Mouse (Mus musculus): ENCODE results near the gene Lhx9. TPM values are rescaled to one million over a fixed set of nuclear protein-coding genes. Genes with fewer than 3 reads are reported as not detected.
A peak's percentile ranks its signal among the peaks of the same experiment; 100 is the strongest.

Gene Lhx9
- total and polyA plus RNA-seq, 3 experiments, result 0.10 to 4.7 (median 0.98) TPM

DNA sequence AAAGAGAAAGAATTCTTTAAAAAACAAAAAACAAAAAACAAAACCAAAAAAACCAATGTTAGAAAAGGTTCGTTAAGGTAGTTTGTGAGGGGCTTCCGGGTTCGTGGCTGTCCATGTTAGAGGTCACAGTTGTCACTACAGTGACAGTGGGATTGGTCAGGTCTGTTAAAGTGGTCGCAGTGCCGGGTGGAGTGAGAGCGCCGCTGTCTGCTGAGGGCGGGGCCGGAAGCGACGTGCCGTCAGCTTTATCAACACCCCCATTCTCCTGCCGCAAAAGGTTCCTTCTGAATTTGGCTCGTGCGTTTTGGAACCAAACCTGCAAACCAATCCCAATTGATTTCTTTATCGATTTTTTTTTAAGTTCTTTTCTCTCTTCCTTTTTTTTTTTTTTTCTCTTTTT lies 17.1 kb downstream of the Lhx9 start:
- Histone ChIP-seq H3K9me3 (replicated peaks) (no peaks in the 10 kb centered on the region), H3K4me1 (ENCODE audit: insufficient read depth, low read depth, low read length) (peaks cover 13% of the 10 kb centered on the region), H3K27me3 (ENCODE audit: insufficient read depth, low read length) (peaks cover 4% of the 10 kb centered on the region), H3K36me3 (replicated peaks) (no peaks in the 10 kb centered on the region), H3K4me3 (ENCODE audit: low read depth, low read length) (peak overlapping the region; percentile 58; the same call in 1 of the 2 replicates)
- peak; percentile 84 for DNase-seq (ENCODE audit: low spot score)
- ATAC-seq (ENCODE audit: extremely low read depth, insufficient number of reproducible peaks, low FRiP score, poor library complexity, severe bottlenecking), result peak; percentile 100
- TF ChIP-seq TAL1 (conservative IDR thresholded peaks at IDR 0.05; ENCODE audit: low read depth, low read length) (no peak), GATA2 (IDR thresholded peaks at IDR 0.05; ENCODE audit: borderline replicate concordance, low read depth, low read length) (no peak), GATA1 (IDR thresholded peaks at IDR 0.05; ENCODE audit: borderline replicate concordance, low read length) (no peak), POLR2AphosphoS5 (IDR thresholded peaks at IDR 0.05; ENCODE audit: insufficient replicate concordance, low read depth, low read length) (no peak), CTCF (IDR thresholded peaks at IDR 0.05; ENCODE audit: low read depth, low read length) (no peak)

DNA sequence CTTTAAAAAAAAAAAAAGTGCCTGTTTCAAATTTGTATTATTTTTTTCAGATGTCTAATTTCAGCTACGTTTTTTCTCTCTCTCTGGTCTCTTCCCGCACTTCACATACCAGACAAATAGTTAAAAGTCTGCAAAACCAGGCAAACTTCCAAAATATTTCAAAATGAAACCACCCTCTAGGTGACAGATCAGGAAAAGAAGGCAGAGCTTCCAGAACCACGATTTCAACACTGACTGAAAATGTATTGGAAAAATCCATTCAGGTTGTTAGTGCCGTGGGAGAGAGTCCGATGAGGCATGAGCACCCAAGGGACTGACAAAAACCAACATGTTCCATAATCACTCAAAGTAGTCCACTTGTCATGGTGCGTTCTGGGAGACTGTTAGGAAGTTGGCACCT lies 21.5 kb downstream of the Lhx9 start:
- Histone ChIP-seq H3K4me1 (ENCODE audit: insufficient read depth, low read depth, low read length) (peaks cover 14% of the 10 kb centered on the region), H3K9me3 (replicated peaks) (no peaks in the 10 kb centered on the region), H3K4me3 (ENCODE audit: low read depth, low read length) (no peak overlapping the region), H3K27me3 (ENCODE audit: insufficient read depth, low read length) (peaks cover 4% of the 10 kb centered on the region; the same call in 1 of the 2 replicates), H3K36me3 (replicated peaks) (no peaks in the 10 kb centered on the region)
- DNase-seq (ENCODE audit: low spot score) (no peak), ATAC-seq (ENCODE audit: extremely low read depth, insufficient number of reproducible peaks, low FRiP score, poor library complexity, severe bottlenecking) (no peak)
- no peak for TF ChIP-seq GATA1 (IDR thresholded peaks at IDR 0.05; ENCODE audit: borderline replicate concordance, low read length)
- no peak for TF ChIP-seq GATA2 (IDR thresholded peaks at IDR 0.05; ENCODE audit: borderline replicate concordance, low read depth, low read length)
- TF ChIP-seq TAL1 (conservative IDR thresholded peaks at IDR 0.05; ENCODE audit: low read depth, low read length), result no peak
- no peak for TF ChIP-seq POLR2AphosphoS5 (IDR thresholded peaks at IDR 0.05; ENCODE audit: insufficient replicate concordance, low read depth, low read length)
- no peak for TF ChIP-seq CTCF (IDR thresholded peaks at IDR 0.05; ENCODE audit: low read depth, low read length)

DNA sequence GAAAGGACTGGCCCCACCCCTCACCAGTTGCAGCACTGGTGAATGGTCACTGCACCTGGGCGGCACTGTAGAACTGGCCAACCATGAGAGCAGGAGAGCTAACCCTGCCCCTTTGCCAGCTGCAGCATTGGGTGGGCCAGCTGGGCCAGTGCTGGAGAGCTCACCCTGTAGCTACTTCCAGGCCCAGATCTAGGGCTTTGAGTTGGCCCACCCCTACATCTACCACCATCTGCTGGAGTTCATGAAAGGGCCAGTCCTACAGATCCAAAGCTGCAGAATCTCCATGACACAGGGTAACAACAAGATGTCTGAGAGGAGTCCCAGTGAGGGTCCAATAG lies 25.4 kb downstream of the Lhx9 start:
- H3K4me3 ChIP-seq (ENCODE audit: low read depth, low read length), result peak overlapping the region; percentile 58; the same call in 1 of the 2 replicates
- peaks cover 19% of the 10 kb centered on the region for H3K27me3 ChIP-seq (ENCODE audit: insufficient read depth, low read length)
- ATAC-seq (ENCODE audit: extremely low read depth, insufficient number of reproducible peaks, low FRiP score, poor library complexity, severe bottlenecking) (peak; percentile 30; the same call in 1 of the 2 replicates), DNase-seq (ENCODE audit: low spot score) (no peak)
- peaks cover 13% of the 10 kb centered on the region for H3K4me1 ChIP-seq (ENCODE audit: insufficient read depth, low read depth, low read length)
- no peaks in the 10 kb centered on the region for H3K36me3 ChIP-seq (replicated peaks)
- TF ChIP-seq TAL1 (conservative IDR thresholded peaks at IDR 0.05; ENCODE audit: low read depth, low read length) (no peak), POLR2AphosphoS5 (IDR thresholded peaks at IDR 0.05; ENCODE audit: insufficient replicate concordance, low read depth, low read length) (no peak), GATA2 (IDR thresholded peaks at IDR 0.05; ENCODE audit: borderline replicate concordance, low read depth, low read length) (no peak), GATA1 (IDR thresholded peaks at IDR 0.05; ENCODE audit: borderline replicate concordance, low read length) (no peak), CTCF (IDR thresholded peaks at IDR 0.05; ENCODE audit: low read depth, low read length) (no peak)
- H3K9me3 ChIP-seq (replicated peaks), result no peaks in the 10 kb centered on the region

DNA sequence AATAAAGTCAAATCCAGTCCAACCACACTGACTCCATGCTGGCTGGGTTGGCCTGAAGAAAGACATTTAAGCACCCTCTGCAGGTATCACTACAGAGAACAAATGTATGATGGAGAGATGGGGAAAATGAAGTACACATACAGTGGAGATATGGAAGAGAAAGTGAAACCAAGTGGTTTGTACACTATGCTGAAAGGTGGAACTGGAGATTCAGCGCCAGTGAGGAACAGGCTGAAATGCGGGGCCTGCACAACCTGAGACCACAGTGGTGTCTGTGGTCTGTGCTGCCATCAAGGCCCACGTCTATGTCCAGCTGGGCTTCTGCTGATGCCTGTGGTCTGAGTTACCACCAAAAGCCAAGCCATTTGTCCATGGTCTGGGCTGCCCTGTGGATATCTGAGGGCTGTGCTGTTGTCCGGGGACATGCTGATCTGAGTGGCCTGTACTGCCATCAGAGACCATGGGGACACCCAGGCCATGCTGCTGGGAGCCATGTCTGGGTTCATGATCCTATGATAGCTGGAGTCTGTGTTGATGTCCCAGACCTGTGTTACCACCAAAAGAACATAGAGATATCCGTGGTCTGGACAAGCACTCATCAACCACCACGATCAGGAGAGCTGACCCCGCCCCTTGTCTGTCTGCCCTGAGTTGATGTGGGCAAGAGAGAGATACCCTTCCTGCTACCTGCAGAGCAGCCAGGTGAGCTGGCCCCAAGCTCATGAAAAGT lies 26.0 kb downstream of the Lhx9 start:
- H3K4me1 ChIP-seq (ENCODE audit: insufficient read depth, low read depth, low read length), result peaks cover 13% of the 10 kb centered on the region
- no peaks in the 10 kb centered on the region for H3K36me3 ChIP-seq (replicated peaks)
- ATAC-seq (ENCODE audit: extremely low read depth, insufficient number of reproducible peaks, low FRiP score, poor library complexity, severe bottlenecking) (no peak), DNase-seq (ENCODE audit: low spot score) (no peak)
- H3K27me3 ChIP-seq (ENCODE audit: insufficient read depth, low read length), result peaks cover 19% of the 10 kb centered on the region
- H3K9me3 ChIP-seq (replicated peaks), result no peaks in the 10 kb centered on the region
- TF ChIP-seq GATA1 (IDR thresholded peaks at IDR 0.05; ENCODE audit: borderline replicate concordance, low read length) (no peak), POLR2AphosphoS5 (IDR thresholded peaks at IDR 0.05; ENCODE audit: insufficient replicate concordance, low read depth, low read length) (no peak), TAL1 (conservative IDR thresholded peaks at IDR 0.05; ENCODE audit: low read depth, low read length) (no peak), CTCF (IDR thresholded peaks at IDR 0.05; ENCODE audit: low read depth, low read length) (no peak), GATA2 (IDR thresholded peaks at IDR 0.05; ENCODE audit: borderline replicate concordance, low read depth, low read length) (no peak)
- H3K4me3 ChIP-seq (ENCODE audit: low read depth, low read length), result peak overlapping the region; percentile 58

DNA sequence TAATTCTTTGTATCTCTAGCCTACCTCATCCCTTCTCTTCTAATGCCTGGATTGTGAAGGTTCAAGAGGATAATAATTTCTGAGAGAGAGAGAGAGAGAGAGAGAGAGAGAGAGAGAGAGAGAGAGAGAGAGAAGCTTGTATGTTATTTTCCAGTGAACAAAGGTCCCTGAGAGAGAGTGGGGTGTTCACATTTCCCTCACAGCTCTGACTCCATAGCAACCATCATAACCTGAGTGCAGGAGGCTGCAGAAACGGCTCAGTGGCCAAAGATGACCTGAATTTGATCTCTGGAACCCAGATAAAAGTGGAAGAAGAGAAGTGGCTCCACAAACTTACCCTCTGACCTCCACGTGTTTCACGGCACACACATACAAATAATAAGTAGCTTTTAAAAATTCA lies 46.6 kb downstream of the Lhx9 start:
- TF ChIP-seq CTCF (IDR thresholded peaks at IDR 0.05; ENCODE audit: low read depth, low read length) (no peak), GATA2 (IDR thresholded peaks at IDR 0.05; ENCODE audit: borderline replicate concordance, low read depth, low read length) (no peak), POLR2AphosphoS5 (IDR thresholded peaks at IDR 0.05; ENCODE audit: insufficient replicate concordance, low read depth, low read length) (no peak), GATA1 (IDR thresholded peaks at IDR 0.05; ENCODE audit: borderline replicate concordance, low read length) (no peak), TAL1 (conservative IDR thresholded peaks at IDR 0.05; ENCODE audit: low read depth, low read length) (no peak)
- ATAC-seq (ENCODE audit: extremely low read depth, insufficient number of reproducible peaks, low FRiP score, poor library complexity, severe bottlenecking) (no peak), DNase-seq (ENCODE audit: low spot score) (no peak)
- Histone ChIP-seq H3K4me1 (ENCODE audit: insufficient read depth, low read depth, low read length) (no peaks in the 10 kb centered on the region), H3K9me3 (replicated peaks) (no peaks in the 10 kb centered on the region), H3K27me3 (ENCODE audit: insufficient read depth, low read length) (no peaks in the 10 kb centered on the region), H3K4me3 (ENCODE audit: low read depth, low read length) (no peak overlapping the region), H3K36me3 (replicated peaks) (no peaks in the 10 kb centered on the region)

DNA sequence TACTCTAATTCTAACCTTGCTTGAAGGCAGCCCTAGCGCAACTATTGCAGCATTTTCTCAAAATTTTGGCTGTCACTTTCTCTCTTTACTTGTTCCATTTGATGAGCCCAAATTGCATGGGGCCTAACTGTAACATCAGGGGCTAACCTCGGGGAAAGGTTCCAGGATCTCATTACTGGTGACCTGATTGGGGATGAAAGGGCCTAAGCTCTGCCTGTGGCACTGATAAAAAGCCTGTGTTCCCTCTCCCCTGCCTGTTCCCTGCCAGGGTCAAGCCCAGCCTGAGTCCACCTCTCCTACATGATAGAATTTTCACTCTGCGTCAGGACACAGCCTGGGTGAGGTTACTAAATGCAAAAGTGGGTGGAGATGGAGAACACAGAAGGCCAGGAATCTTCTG lies 47.1 kb downstream of the Lhx9 start:
- ATAC-seq (ENCODE audit: extremely low read depth, insufficient number of reproducible peaks, low FRiP score, poor library complexity, severe bottlenecking) (no peak), DNase-seq (ENCODE audit: low spot score) (no peak)
- TF ChIP-seq GATA1 (IDR thresholded peaks at IDR 0.05; ENCODE audit: borderline replicate concordance, low read length) (no peak), TAL1 (conservative IDR thresholded peaks at IDR 0.05; ENCODE audit: low read depth, low read length) (no peak), CTCF (IDR thresholded peaks at IDR 0.05; ENCODE audit: low read depth, low read length) (no peak), POLR2AphosphoS5 (IDR thresholded peaks at IDR 0.05; ENCODE audit: insufficient replicate concordance, low read depth, low read length) (no peak), GATA2 (IDR thresholded peaks at IDR 0.05; ENCODE audit: borderline replicate concordance, low read depth, low read length) (no peak)
- H3K9me3 ChIP-seq (replicated peaks), result no peaks in the 10 kb centered on the region
- H3K4me3 ChIP-seq (ENCODE audit: low read depth, low read length), result no peak overlapping the region
- H3K4me1 ChIP-seq (ENCODE audit: insufficient read depth, low read depth, low read length), result no peaks in the 10 kb centered on the region
- H3K27me3 ChIP-seq (ENCODE audit: insufficient read depth, low read length), result no peaks in the 10 kb centered on the region
- no peaks in the 10 kb centered on the region for H3K36me3 ChIP-seq (replicated peaks)

Measured in G1E (cell line).